Mouse (Mus musculus): ENCODE results near the gene Kcnip4.

The Kcnip4 gene

DNA sequence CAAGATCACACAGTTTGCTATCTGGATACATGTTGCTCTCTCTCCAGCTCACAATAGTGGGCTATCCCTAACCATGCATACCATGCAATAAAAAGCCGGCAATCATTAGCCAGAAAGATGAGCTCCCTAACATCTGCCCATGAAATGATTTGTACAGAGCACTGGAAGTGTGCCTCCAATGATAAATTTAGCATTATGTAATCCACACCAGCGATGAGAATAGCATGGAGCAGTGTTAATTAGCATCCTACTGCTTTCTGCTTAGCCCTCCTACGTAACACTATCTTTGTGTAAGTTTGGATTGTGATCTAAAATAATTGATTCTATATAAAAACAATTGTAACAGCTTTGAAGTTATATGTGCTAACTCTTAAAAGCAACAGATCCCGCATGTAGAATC, 268.7 kb downstream of the Kcnip4 start:
- no peak for DNase-seq (ENCODE audit: low spot score in 2 of 2)

- no peak for DNase-seq (ENCODE audit: low spot score in 2 of 2)
Measured at GRCm38 (mm10) chr5:49247081-49247480, 277.6 kb downstream of the Kcnip4 start.

- no peak for DNase-seq (ENCODE audit: low spot score in 2 of 2)
Measured at GRCm38 (mm10) chr5:49244414-49244813, 280.3 kb downstream of the Kcnip4 start.

GRCm38 (mm10) chr5:49241708-49242107, 283.0 kb downstream of the Kcnip4 start:
- DNase-seq (ENCODE audit: low spot score in 2 of 2), result no peak

DNA sequence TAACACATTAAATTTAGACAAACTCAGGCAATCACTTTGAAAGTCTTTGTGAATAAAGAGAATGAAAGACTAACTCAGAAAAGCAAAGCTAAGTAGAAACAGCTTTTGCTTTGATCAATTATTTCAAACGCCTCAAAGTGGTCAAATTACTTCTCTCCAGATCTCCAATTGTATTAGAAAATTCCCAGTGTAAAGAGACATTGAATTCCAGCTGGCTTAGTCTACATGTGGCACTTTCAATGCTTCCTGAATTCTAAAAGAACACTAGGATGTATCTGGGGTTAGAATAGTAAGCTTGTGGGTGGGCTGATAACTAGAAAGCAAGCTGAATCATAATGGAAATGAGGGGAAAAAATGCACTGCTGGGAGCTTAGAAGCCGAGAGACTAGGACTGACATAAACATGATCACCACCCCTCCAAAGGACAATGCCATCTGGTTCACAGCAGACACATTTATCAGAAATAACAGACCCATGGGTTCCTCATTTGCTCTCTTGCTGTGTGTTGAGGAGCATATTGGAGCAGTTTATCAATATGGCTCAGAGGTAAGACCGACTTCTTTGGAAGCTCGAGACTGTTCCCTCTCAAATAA, 323.4 kb downstream of the Kcnip4 start:
- no peak for DNase-seq (ENCODE audit: low spot score in 2 of 2)

DNA sequence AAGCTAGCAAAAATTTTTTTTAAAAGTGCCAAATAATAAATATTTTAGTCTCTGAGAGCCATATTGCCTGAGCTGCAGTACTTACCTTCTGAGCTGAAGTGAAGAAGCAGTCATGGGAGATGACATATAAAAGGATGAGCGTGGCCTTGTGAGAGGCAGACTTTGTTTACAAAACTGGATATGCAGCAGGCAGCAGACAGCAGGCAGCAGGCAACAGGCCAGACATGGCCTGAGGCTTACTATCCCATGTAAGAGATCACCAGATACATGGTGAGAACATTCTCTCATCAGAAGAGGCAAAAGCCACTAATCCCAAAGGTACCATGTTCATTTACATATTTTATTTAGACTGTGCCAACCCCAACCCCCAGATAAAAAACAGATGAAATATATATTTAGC, 336.5 kb downstream of the Kcnip4 start:
- DNase-seq (ENCODE audit: low spot score in 2 of 2), result no peak

DNA sequence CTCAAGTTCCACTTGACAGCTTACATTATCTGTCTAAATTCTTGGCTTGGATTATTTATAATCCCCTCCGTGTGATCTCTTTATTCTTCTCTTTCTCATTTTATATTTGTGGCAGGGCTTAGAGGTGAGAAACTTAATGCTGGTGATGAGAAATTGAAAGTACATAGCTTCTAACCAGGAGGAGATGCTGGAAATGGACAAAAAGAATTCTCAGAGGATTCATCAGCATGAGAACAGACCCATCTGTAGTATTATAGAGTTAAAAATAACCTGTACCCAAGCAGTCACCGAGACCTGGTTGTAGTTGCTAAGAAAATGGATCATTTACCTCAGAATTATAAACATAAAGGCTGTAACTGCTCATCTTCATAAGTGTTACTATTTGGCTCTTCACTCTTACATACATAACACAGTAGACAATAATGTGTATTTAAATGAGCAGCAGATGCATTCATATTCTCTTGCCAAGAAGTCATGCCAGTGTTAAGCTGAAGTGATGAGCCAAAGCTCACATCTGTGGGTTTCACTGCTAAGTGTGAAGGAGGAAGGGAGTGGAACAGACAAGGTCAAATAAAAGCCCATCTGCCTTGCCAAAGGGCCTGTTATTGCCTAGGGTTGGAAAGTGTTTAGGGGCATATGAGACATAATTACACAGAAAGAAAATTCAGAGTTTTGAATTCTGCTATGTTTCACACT, 374.4 kb downstream of the Kcnip4 start:
- no peak for DNase-seq (ENCODE audit: low spot score in 2 of 2)

DNA sequence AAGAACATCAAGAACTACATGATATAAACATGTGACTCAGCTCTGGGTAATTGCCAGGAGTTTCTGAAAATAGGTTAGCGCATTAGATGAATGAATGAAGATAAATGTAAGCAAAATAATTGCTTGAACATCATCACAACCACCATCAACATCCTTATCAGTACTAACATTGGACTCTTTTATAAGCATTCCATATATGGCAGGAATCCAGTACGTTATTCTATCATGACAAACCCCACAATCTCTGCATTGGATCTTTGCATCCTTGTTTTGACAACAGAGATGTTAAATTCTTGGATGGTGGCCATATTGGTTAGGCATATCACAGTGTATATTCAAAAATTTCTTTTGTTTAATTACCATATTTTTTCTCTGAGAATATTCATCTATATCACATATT, 375.0 kb downstream of the Kcnip4 start:
- no peak for DNase-seq (ENCODE audit: low spot score in 2 of 2)

DNA sequence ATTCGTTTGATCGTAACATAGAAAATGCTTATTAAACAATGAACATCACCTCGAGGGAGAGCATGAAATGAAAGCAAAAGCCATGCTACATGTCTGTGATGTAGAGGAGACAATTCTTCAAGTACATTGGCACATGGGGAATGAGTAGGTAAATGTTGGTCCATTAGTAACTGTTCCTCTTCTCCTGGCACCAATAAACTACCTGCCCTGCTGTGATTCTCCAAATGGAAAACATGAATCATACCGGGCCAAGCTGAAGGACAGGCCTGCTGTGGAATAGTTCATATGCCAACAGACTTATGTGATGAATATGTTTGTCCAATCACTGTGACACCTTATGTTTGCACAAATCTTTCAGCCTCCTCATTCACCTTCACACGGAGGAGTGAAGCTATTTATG, 429.3 kb downstream of the Kcnip4 start:
- no peak for DNase-seq (ENCODE audit: low spot score in 2 of 2)

GRCm38 (mm10) chr5:49094945-49095344, 429.8 kb downstream of the Kcnip4 start:
- no peak for DNase-seq (ENCODE audit: low spot score in 2 of 2)

GRCm38 (mm10) chr5:49094306-49094705, 430.4 kb downstream of the Kcnip4 start:
- DNase-seq (ENCODE audit: low spot score in 2 of 2), result no peak

DNA sequence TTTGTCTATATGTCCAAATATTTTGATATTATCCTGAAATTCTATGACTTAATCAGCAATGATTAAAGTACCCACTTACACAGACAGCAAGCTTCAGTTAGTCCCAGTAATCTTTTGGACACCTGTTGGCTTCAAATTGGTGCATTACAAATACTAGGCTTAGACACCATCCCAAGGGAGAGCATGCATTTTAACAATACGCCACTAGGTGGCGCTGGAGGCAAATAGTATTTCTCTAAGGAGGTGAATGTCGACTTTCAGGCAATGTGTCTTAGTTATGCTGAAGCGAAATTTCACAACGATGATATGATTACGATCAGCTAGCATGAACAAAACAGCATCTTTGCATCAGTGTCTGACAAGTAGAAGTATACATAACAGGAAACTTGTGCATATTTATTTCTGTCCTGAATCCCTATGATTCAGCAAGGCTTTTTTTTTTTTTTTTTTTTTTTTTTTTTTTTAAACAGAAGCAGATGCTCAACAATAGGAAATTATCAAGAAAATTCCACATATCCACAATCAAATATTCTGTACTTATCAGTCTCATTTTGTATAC, 434.5 kb downstream of the Kcnip4 start:
- DNase-seq (ENCODE audit: low spot score in 2 of 2), result peak; percentile 57 to 71

DNA sequence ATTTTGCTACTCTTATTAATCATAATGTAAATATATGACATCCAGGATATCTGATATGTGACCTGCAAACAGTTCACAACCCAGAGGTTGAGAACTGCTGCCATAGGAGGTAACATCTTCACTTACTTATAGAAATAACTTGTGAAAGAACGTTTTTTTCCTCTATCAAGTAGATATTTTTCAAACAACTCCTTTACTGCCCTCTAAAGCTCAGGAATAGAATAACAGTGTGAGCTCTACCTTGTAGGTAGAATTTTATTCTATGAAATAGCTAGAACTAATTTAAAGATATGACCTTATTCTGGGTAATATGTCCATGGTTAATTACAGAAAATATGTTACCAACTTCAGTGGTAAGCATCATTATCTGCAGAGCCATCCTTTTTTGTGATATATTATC, 459.1 kb downstream of the Kcnip4 start:
- DNase-seq (ENCODE audit: low spot score in 2 of 2), result no peak

GRCm38 (mm10) chr5:49058926-49059325, 465.8 kb downstream of the Kcnip4 start:
- no peak for DNase-seq (ENCODE audit: low spot score in 2 of 2)

GRCm38 (mm10) chr5:49057636-49058340, 466.9 kb downstream of the Kcnip4 start:
- DNase-seq (ENCODE audit: low spot score in 2 of 2), result no peak

GRCm38 (mm10) chr5:49047960-49048359, 476.7 kb downstream of the Kcnip4 start:
- no peak for DNase-seq (ENCODE audit: low spot score in 2 of 2)

DNA sequence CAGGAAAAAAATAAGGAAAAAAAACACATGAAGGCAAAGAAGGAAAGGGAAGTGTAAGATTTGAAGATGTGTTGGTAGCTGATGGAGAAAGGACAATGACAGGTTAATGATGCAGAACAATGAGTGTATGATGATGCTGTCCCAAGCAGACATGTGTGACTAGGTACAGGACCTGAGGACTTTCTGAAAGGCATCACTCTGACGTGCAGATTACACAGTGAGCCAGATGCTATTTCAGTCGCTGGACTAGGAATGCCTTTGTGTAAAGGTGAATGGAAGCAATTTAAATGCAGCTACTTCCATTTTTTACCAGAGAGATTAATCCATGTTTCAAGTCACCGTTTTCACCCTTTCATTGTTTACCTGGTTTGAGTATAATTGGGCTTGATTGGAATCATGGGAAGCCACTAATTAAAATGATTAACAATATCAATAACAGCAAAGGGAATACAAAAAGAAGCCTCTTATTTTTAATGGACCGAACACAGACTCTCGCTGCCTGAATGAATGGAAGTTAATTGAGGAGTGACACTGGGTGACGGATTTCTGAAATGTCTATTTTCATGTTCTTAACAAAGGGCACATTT, 483.4 kb downstream of the Kcnip4 start:
- DNase-seq (ENCODE audit: low spot score in 2 of 2), result no peak

DNA sequence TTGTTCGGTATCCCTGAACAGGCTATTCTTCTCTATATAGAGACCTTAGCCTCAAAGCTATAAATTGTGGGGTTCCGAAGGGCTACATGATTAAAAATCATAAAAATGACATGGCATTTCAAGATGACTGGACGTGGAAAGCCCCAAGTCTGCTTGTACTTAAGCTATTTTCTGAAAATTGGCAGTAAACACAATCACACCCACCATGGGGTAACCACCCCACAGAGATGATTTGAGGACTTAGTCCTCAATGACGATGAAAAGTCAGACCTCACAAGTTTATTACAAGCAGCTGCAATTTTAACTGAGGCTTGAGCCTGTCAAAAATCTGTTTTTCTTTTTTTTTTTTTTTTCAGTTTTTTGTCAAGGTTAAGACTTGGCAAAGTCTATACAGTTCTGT, 527.3 kb downstream of the Kcnip4 start:
- DNase-seq (ENCODE audit: low spot score in 2 of 2), result no peak

DNA sequence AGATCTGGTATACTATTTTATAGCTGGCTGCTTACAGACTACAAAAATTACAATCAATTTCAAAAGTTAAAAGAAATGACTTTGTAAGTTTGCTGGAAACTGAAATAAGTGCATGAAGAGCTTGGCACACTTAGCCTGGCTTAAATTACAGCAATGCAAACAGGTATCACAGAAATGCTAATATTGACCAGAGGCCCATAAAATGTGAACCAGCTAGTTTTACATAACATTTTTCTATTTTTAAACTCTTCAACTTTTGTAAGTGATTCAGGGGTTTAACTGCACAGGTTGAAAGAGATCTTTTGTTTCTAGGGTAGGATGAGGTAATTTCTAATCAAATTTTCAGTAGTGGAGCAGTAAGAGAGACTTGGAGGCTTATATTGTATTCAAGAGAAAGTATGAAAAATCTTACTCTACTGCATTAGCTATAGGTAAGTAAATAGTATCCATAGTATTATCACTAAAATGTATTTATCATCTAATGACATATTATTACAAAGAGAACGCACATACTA, 535.5 kb downstream of the Kcnip4 start:
- no peak for DNase-seq (ENCODE audit: low spot score in 2 of 2)

GRCm38 (mm10) chr5:48942378-48943088, 582.2 kb downstream of the Kcnip4 start:
- DNase-seq (ENCODE audit: low spot score in 2 of 2), result no peak

GRCm38 (mm10) chr5:48931881-48932280, 592.8 kb downstream of the Kcnip4 start:
- no peak for DNase-seq (ENCODE audit: low spot score in 2 of 2)

- no peak for DNase-seq (ENCODE audit: low spot score in 2 of 2)
Measured at GRCm38 (mm10) chr5:48890216-48890615, 634.5 kb downstream of the Kcnip4 start.

Data from urinary bladder, postnatal 36 days (tissue).